Mouse (Mus musculus): Measurements from ENCODE around the gene Mpp6.

DNA sequence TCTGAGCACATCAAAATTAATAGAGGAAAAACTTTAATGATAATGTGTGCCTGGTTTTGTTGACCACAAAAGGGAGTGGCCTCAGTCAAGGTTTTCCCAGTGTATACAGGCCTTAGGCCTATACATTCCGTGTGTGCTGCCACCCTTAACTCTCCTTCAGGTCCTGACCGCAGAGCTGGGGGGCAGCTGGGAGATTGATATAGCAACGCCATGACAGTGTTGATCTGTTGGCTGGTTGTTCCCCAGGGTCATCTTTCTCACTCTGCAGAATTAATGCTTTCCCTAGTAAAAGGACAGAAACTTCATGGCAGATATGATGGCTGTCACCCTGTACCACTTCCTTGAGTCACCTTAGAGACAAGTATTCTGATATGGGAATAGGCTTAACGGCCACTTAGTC, 94.3 kb downstream of the Mpp6 start:
- TF ChIP-seq CTCF (IDR thresholded peaks at IDR 0.05; ENCODE audit: low read depth) (no peak), EP300 (IDR thresholded peaks at IDR 0.05; ENCODE audit: low read depth) (no peak)
